In genomic region chr8:107436841-107437421, GRCm38 (mm10) we compare ENCODE assay signal across 8 mouse cellular contexts. TPM values are rescaled to one million over a fixed set of nuclear protein-coding genes. Genes with fewer than 3 reads are reported as not detected.
DNase-seq lines count a peak whose midpoint lies in the region; ATAC-seq lines count a peak whose summit lies in the region.

No protein-coding gene starts in this region.

- H3K4me1 ChIP-seq in embryonic facial prominence, embryonic 11.5 days (ENCODE audit: control insufficient read depth, insufficient read depth, low read length): no peaks in the 10 kb centered on the region
- H3K4me1 ChIP-seq in hindbrain, embryonic 14.5 days (replicated peaks; ENCODE audit: control insufficient read depth, insufficient read depth, low read length): peaks cover 16% of the 10 kb centered on the region
- peaks cover 56% of the 10 kb centered on the region for H3K4me1 ChIP-seq in liver, embryonic 13.5 days (replicated peaks)
- H3K4me1 ChIP-seq in neural tube, embryonic 13.5 days (replicated peaks): peaks cover 20% of the 10 kb centered on the region

- no peak for ATAC-seq in embryonic facial prominence, embryonic 11.5 days (replicated peaks; ENCODE audit: insufficient number of reproducible peaks, low FRiP score, low TSS enrichment, low read depth)
- ATAC-seq in hindbrain, embryonic 14.5 days (ENCODE audit: low FRiP score): no peak; the same call in 1 of the 2 replicates
- ATAC-seq in liver, embryonic 13.5 days (ENCODE audit: low read depth): peak; percentile 80
- peak; percentile 54; the same call in 1 of the 2 replicates for ATAC-seq in neural tube, embryonic 13.5 days (ENCODE audit: low read depth)

- 11% methylated on average over 16 of the region's 16 CpGs for WGBS in embryonic facial prominence, embryonic 11.5 days
- 10% methylated on average over 15 of the region's 16 CpGs for WGBS in hindbrain, embryonic 14.5 days
- 1% methylated on average over 16 of the region's 16 CpGs for WGBS in liver, embryonic 13.5 days (ENCODE audit: insufficient replicate concordance)
- WGBS in neural tube, embryonic 13.5 days: 11% methylated on average over 16 of the region's 16 CpGs

- no peaks in the 10 kb centered on the region for H3K27me3 ChIP-seq in embryonic facial prominence, embryonic 11.5 days (ENCODE audit: control insufficient read depth, insufficient read depth, low read length)
- no peaks in the 10 kb centered on the region for H3K27me3 ChIP-seq in hindbrain, embryonic 14.5 days (ENCODE audit: control insufficient read depth, insufficient read depth, low read length)
- H3K27me3 ChIP-seq in liver, embryonic 13.5 days: 0 out of 2 replicates have a peak, but pooled peaks cover under 1% of the 10 kb centered on the region
- no peaks in the 10 kb centered on the region for H3K27me3 ChIP-seq in neural tube, embryonic 13.5 days

- H3K9ac ChIP-seq in embryonic facial prominence, embryonic 11.5 days (replicated peaks; ENCODE audit: low read length): peak overlapping the region; percentile 88
- peak overlapping the region; percentile 89 for H3K9ac ChIP-seq in hindbrain, embryonic 14.5 days
- H3K9ac ChIP-seq in liver, embryonic 13.5 days: peak overlapping the region; percentile 95
- H3K9ac ChIP-seq in neural tube, embryonic 13.5 days: peak overlapping the region; percentile 92

- H3K9me3 ChIP-seq in embryonic facial prominence, embryonic 11.5 days (replicated peaks; ENCODE audit: control insufficient read depth, low read length): no peaks in the 10 kb centered on the region
- no peaks in the 10 kb centered on the region for H3K9me3 ChIP-seq in hindbrain, embryonic 14.5 days (ENCODE audit: control insufficient read depth, low read length)
- H3K9me3 ChIP-seq in liver, embryonic 13.5 days (replicated peaks): no peaks in the 10 kb centered on the region
- no peaks in the 10 kb centered on the region for H3K9me3 ChIP-seq in neural tube, embryonic 13.5 days

- peak overlapping the region; percentile 83 for H3K27ac ChIP-seq in embryonic facial prominence, embryonic 11.5 days (replicated peaks; ENCODE audit: low read depth, low read length)
- H3K27ac ChIP-seq in hindbrain, embryonic 14.5 days: peak overlapping the region; percentile 91
- peak overlapping the region; percentile 98 for H3K27ac ChIP-seq in liver, embryonic 13.5 days
- peak overlapping the region; percentile 90 for H3K27ac ChIP-seq in neural tube, embryonic 13.5 days (replicated peaks)

- H3K4me2 ChIP-seq in embryonic facial prominence, embryonic 11.5 days (ENCODE audit: low read depth, low read length): peak overlapping the region; percentile 56
- peak overlapping the region; percentile 74 for H3K4me2 ChIP-seq in hindbrain, embryonic 14.5 days (replicated peaks)
- peak overlapping the region; percentile 84 for H3K4me2 ChIP-seq in liver, embryonic 13.5 days
- peak overlapping the region; percentile 75 for H3K4me2 ChIP-seq in neural tube, embryonic 13.5 days

- DNase-seq in urinary bladder, postnatal 14 days (ENCODE audit: low spot score): peak; percentile 45
- DNase-seq in urinary bladder, postnatal 25 days (ENCODE audit: low spot score): no peak
- peak; percentile 17 for DNase-seq in embryonic facial prominence, embryonic 11.5 days (ENCODE audit: low spot score)
- DNase-seq in hindbrain, embryonic 14.5 days (ENCODE audit: low spot score): no peak
- DNase-seq in liver, embryonic 13.5 days: peak; percentile 70
- DNase-seq in left cerebral cortex, postnatal 4 days: no peak
- DNase-seq in left cerebral cortex, adult 11 months (ENCODE audit: low spot score): no peak

- no peaks in the 10 kb centered on the region for H3K36me3 ChIP-seq in embryonic facial prominence, embryonic 11.5 days (replicated peaks; ENCODE audit: control insufficient read depth, insufficient read depth, low read depth, low read length)
- no peaks in the 10 kb centered on the region for H3K36me3 ChIP-seq in hindbrain, embryonic 14.5 days (replicated peaks; ENCODE audit: control insufficient read depth, insufficient read depth)
- no peaks in the 10 kb centered on the region for H3K36me3 ChIP-seq in liver, embryonic 13.5 days
- H3K36me3 ChIP-seq in neural tube, embryonic 13.5 days: no peaks in the 10 kb centered on the region

- peak overlapping the region; percentile 77 for H3K4me3 ChIP-seq in embryonic facial prominence, embryonic 11.5 days (ENCODE audit: low read depth, low read length)
- H3K4me3 ChIP-seq in hindbrain, embryonic 14.5 days (replicated peaks; ENCODE audit: low read length): peak overlapping the region; percentile 86
- H3K4me3 ChIP-seq in liver, embryonic 13.5 days (replicated peaks): peak overlapping the region; percentile 95
- peak overlapping the region; percentile 88 for H3K4me3 ChIP-seq in neural tube, embryonic 13.5 days

- intact Hi-C loops in left cerebral cortex, postnatal 4 days (cut with DNase I): no loop called here

RNA-seq across cellular contexts. Expression of gene Wwp2, which starts 0.8 kb away (rescaled TPM):
- 66.0 and 74.6 TPM in 2 replicates for polyA plus RNA-seq in embryonic facial prominence, embryonic 11.5 days (2014; fragmentation: Nextera tagmentation; extraction: Ambion mirVana)
- polyA plus RNA-seq in hindbrain, embryonic 14.5 days (2014; fragmentation: Nextera tagmentation; extraction: Ambion mirVana): 37.2 and 37.5 TPM in 2 replicates
- polyA plus RNA-seq in liver, embryonic 13.5 days (2015; fragmentation: Nextera tagmentation; extraction: Ambion mirVana): 27.7 and 35.0 TPM in 2 replicates
- 41.2 and 60.3 TPM in 2 replicates for polyA plus RNA-seq in neural tube, embryonic 13.5 days (2015; fragmentation: Nextera tagmentation; extraction: Ambion mirVana)
- 10 to 100 TPM; 37.3 to 41.5 TPM for total RNA-seq in left cerebral cortex, postnatal 4 days (2021)

RNA-seq across cellular contexts. Expression of gene Nob1, which starts 12.1 kb away (rescaled TPM):
- 81.9 and 82.4 TPM in 2 replicates for polyA plus RNA-seq in embryonic facial prominence, embryonic 11.5 days (2014; fragmentation: Nextera tagmentation; extraction: Ambion mirVana)
- 46.4 and 48.7 TPM in 2 replicates for polyA plus RNA-seq in hindbrain, embryonic 14.5 days (2014; fragmentation: Nextera tagmentation; extraction: Ambion mirVana)
- polyA plus RNA-seq in liver, embryonic 13.5 days (2015; fragmentation: Nextera tagmentation; extraction: Ambion mirVana): 47.8 and 52.0 TPM in 2 replicates
- 68.5 and 71.5 TPM in 2 replicates for polyA plus RNA-seq in neural tube, embryonic 13.5 days (2015; fragmentation: Nextera tagmentation; extraction: Ambion mirVana)
- total RNA-seq in left cerebral cortex, postnatal 4 days (2021): 10 to 100 TPM; 41.8 to 45.6 TPM

RNA-seq across cellular contexts. Expression of gene Nqo1, which starts 33.9 kb away (rescaled TPM):
- polyA plus RNA-seq in embryonic facial prominence, embryonic 11.5 days (2014; fragmentation: Nextera tagmentation; extraction: Ambion mirVana): 13.8 and 15.0 TPM in 2 replicates
- 8.5 and 9.4 TPM in 2 replicates for polyA plus RNA-seq in hindbrain, embryonic 14.5 days (2014; fragmentation: Nextera tagmentation; extraction: Ambion mirVana)
- polyA plus RNA-seq in liver, embryonic 13.5 days (2015; fragmentation: Nextera tagmentation; extraction: Ambion mirVana): 17.8 and 19.7 TPM in 2 replicates
- 3.9 and 4.4 TPM in 2 replicates for polyA plus RNA-seq in neural tube, embryonic 13.5 days (2015; fragmentation: Nextera tagmentation; extraction: Ambion mirVana)
- total RNA-seq in left cerebral cortex, postnatal 4 days (2021): 1 to 10 TPM; 2.5 to 2.7 TPM

Comparison
In these comparisons a context has a peak if more than half of its experiments do, and no peak if none do; other contexts are left out.
1. DNase-seq: peak in urinary bladder, postnatal 14 days (single experiment), embryonic facial prominence, embryonic 11.5 days (single experiment) and liver, embryonic 13.5 days (single experiment); none in urinary bladder, postnatal 25 days (single experiment), hindbrain, embryonic 14.5 days (single experiment), left cerebral cortex, postnatal 4 days (single experiment) and left cerebral cortex, adult 11 months (single experiment).
2. ATAC-seq: peak in liver, embryonic 13.5 days (single experiment) and neural tube, embryonic 13.5 days (single experiment); none in embryonic facial prominence, embryonic 11.5 days (single experiment) and hindbrain, embryonic 14.5 days (single experiment).
3. Peak in every context shown above with its lines, with median percentiles within 50 percentile points of each other: H3K27ac ChIP-seq, H3K4me2 ChIP-seq, H3K4me3 ChIP-seq and H3K9ac ChIP-seq.